Mouse (Mus musculus) heart, embryonic 14.5 days (tissue): ENCODE data around the gene Fam131a. TPM values are rescaled to one million over a fixed set of nuclear protein-coding genes. Genes with fewer than 3 reads are reported as not detected.
"Not testable (repeated sequence)": the region's sequence is repeated elsewhere in the genome, so short reads cannot be mapped to it uniquely, and the experiment has no call there.

ENCODE experiments used
- ATAC-seq: fragments of 200-750 bp; cut with Nextera tagmentation; 2 replicates; pipeline ENCODE4 v1.8.0; 2017; ENCODE audit warnings: low read depth, moderate TSS enrichment; ENCODE audit not compliant: insufficient number of reproducible peaks, insufficient read depth, low FRiP score
- H3K27ac ChIP-seq, 2 experiments: fragments of 200-500 bp in 1 of 2; fragments of 300-500 bp in 1 of 2; sonication (generic) in 1 of 2; replicated peaks in 1 of 2; 2 replicates each; pipeline ENCODE4 v1.5.1; 2012 to 2014; ENCODE audit warnings: low read depth in 2 of 2, low read length in 2 of 2, control low read depth in 1 of 2, mild to moderate bottlenecking in 1 of 2, mixed read lengths in 1 of 2; ENCODE audit not compliant: control insufficient read depth in 1 of 2, insufficient read depth in 1 of 2
- H3K27me3 ChIP-seq: fragments of 300-500 bp; sonication (generic); 2 replicates; pipeline ENCODE4 v1.6.1; 2014; ENCODE audit warnings: mild to moderate bottlenecking, low read length, control low read depth; ENCODE audit not compliant: control insufficient read depth, insufficient read depth
- H3K36me3 ChIP-seq: fragments of 300-500 bp; sonication (generic); 2 replicates; pipeline ENCODE4 v1.6.1; 2014; ENCODE audit warnings: mild to moderate bottlenecking, control low read depth, low read length, mixed read lengths; ENCODE audit not compliant: control insufficient read depth, insufficient read depth
- H3K4me1 ChIP-seq, 2 experiments: fragments of 200-500 bp in 1 of 2; fragments of 300-500 bp in 1 of 2; sonication (generic) in 1 of 2; 2 replicates each; pipeline ENCODE4 v1.6.1; 2012 to 2014; ENCODE audit warnings: low read length in 2 of 2, control low read depth in 1 of 2, mixed read lengths in 1 of 2; ENCODE audit not compliant: control insufficient read depth in 2 of 2, insufficient read depth in 2 of 2
- H3K4me2 ChIP-seq: fragments of 300-500 bp; sonication (generic); 2 replicates; pipeline ENCODE4 v1.6.1; 2014; ENCODE audit warnings: mild to moderate bottlenecking, low read length
- H3K4me3 ChIP-seq, 2 experiments: fragments of 200-500 bp in 1 of 2; fragments of 300-500 bp in 1 of 2; sonication (generic) in 1 of 2; 2 replicates each; pipeline ENCODE4 v1.5.1; 2012 to 2014; ENCODE audit warnings: low read length in 2 of 2, mild to moderate bottlenecking in 2 of 2, control low read depth in 1 of 2, low read depth in 1 of 2, moderate library complexity in 1 of 2; ENCODE audit not compliant: control insufficient read depth in 1 of 2, insufficient read depth in 1 of 2
- H3K9ac ChIP-seq: fragments of 300-500 bp; sonication (generic); 2 replicates; pipeline ENCODE4 v1.6.1; 2014; ENCODE audit warnings: mild to moderate bottlenecking, low read length
- H3K9me3 ChIP-seq: fragments of 300-500 bp; sonication (generic); 2 replicates; pipeline ENCODE4 v1.6.1; 2016; ENCODE audit warnings: low read length, control low read depth; ENCODE audit not compliant: control insufficient read depth
- WGBS: fragments of 180-500 bp; shearing (Covaris S2); extraction: QIAGEN DNeasy Blood & Tissue Kit; methylation state at CpG from one replicate; pipeline ENCODE4 v1.1.7; 2014; 5-methylcytosine and 5-hydroxymethylcytosine counted together
- polyA plus RNA-seq: library from polyadenylated mRNA; unstranded; fragments of >200 nt; fragmentation: Nextera tagmentation; extraction: Ambion mirVana; gene quantifications from 2 replicates; pipeline ENCODE4 v1.2.1, GENCODE M21; 2014

Gene Fam131a
- polyA plus RNA-seq = 7.1 and 7.2 TPM in 2 replicates

- Histone ChIP-seq H3K27me3 (no peaks in the 10 kb centered on the region), H3K9ac (peak within 1 kb of the TSS; percentile 77), H3K4me1 (peaks cover 18 to 19% of the 10 kb centered on the region in 2 experiments), H3K27ac (peak within 1 kb of the TSS; percentile 75), H3K9me3 (no peaks in the 10 kb centered on the region), H3K36me3 (peaks cover 45% of the 10 kb centered on the region), H3K4me3 (peak within 1 kb of the TSS; percentile 63 to 75), H3K4me2 (peak within 1 kb of the TSS; percentile 80)
- WGBS = under 1% methylated on average over 37 of the region's 37 CpGs
- peak; percentile 89 for ATAC-seq
Measured at GRCm38 (mm10) chr16:20693111-20693701, at the start of gene Fam131a. Fam131a (plus strand) TSS chr16:20693241.

GRCm38 (mm10) chr16:20643911-20644310, 49.1 kb upstream of the Fam131a start:
- Histone ChIP-seq H3K27ac (no peak overlapping the region), H3K4me3 (no peak overlapping the region), H3K9me3 (no peaks in the 10 kb centered on the region), H3K4me1 (no peaks in the 10 kb centered on the region), H3K4me2 (no peak overlapping the region), H3K27me3 (no peaks in the 10 kb centered on the region; the same call in 1 of the 2 replicates), H3K36me3 (no peaks in the 10 kb centered on the region), H3K9ac (no peak overlapping the region)
- 71% methylated on average over 7 of the region's 7 CpGs for WGBS
- no peak for ATAC-seq

- 2% methylated on average over 46 of the region's 46 CpGs for WGBS
- peaks cover 0 to 15% of the 10 kb centered on the region in 2 experiments; a peak in 3 of 4 replicates for H3K4me1 ChIP-seq
- H3K27ac ChIP-seq = peak within 1 kb of the TSS; percentile 68 to 86
- peaks cover 30% of the 10 kb centered on the region for H3K36me3 ChIP-seq
- H3K4me2 ChIP-seq = peak within 1 kb of the TSS; percentile 88
- peak within 1 kb of the TSS; percentile 94 for H3K9ac ChIP-seq
- ATAC-seq = peak; percentile 93
- no peaks in the 10 kb centered on the region for H3K27me3 ChIP-seq
- peak within 1 kb of the TSS; percentile 81 to 96 for H3K4me3 ChIP-seq
- no peaks in the 10 kb centered on the region for H3K9me3 ChIP-seq
Measured at GRCm38 (mm10) chr16:20651076-20651946, 41.7 kb upstream of the Fam131a start, which contains the start of gene Psmd2. Psmd2 (plus strand) TSS chr16:20651652.

GRCm38 (mm10) chr16:20651947-20652310, 41.1 kb upstream of the Fam131a start:
- Histone ChIP-seq H3K9ac (peak overlapping the region; percentile 94), H3K9me3 (no peaks in the 10 kb centered on the region), H3K27me3 (no peaks in the 10 kb centered on the region), H3K4me3 (peak overlapping the region; percentile 81 to 96), H3K4me2 (peak overlapping the region; percentile 88), H3K4me1 (peaks cover 0 to 15% of the 10 kb centered on the region in 2 experiments; a peak in 3 of 4 replicates), H3K36me3 (peaks cover 37% of the 10 kb centered on the region), H3K27ac (peak overlapping the region in 1 of 2 experiments; percentile 68; a peak in 2 of 4 replicates)
- no peak for ATAC-seq
- 9% methylated on average over 11 of the region's 12 CpGs for WGBS

- Histone ChIP-seq H3K9me3 (no peaks in the 10 kb centered on the region), H3K4me1 (peaks cover 0 to 15% of the 10 kb centered on the region in 2 experiments; a peak in 3 of 4 replicates), H3K4me2 (no peak overlapping the region), H3K27ac (no peak overlapping the region), H3K9ac (no peak overlapping the region), H3K4me3 (no peak overlapping the region), H3K36me3 (peaks cover 50% of the 10 kb centered on the region), H3K27me3 (no peaks in the 10 kb centered on the region)
- 62% methylated on average over 2 of the region's 2 CpGs for WGBS
- ATAC-seq = no peak
Measured at GRCm38 (mm10) chr16:20653315-20653714, 39.7 kb upstream of the Fam131a start.

- Histone ChIP-seq H3K36me3 (peaks cover 92% of the 10 kb centered on the region), H3K4me2 (no peak overlapping the region), H3K4me1 (0 out of 4 replicates have a peak, but pooled peaks cover 0 to 4% of the 10 kb centered on the region in 2 experiments), H3K27me3 (no peaks in the 10 kb centered on the region), H3K9me3 (no peaks in the 10 kb centered on the region), H3K9ac (no peak overlapping the region), H3K4me3 (no peak overlapping the region), H3K27ac (no peak overlapping the region)
- WGBS = 91% methylated on average over 4 of the region's 4 CpGs
- ATAC-seq = no peak
Measured at GRCm38 (mm10) chr16:20657661-20658060, 35.4 kb upstream of the Fam131a start.

- not testable (repeated sequence) for ATAC-seq, H3K27ac ChIP-seq, H3K4me3 ChIP-seq, H3K9ac ChIP-seq, H3K4me2 ChIP-seq, H3K4me1 ChIP-seq, H3K27me3 ChIP-seq, H3K9me3 ChIP-seq
- peaks cover 13% of the 10 kb centered on the region for H3K36me3 ChIP-seq
- WGBS = 75% methylated on average over 3 of the region's 6 CpGs
Measured at GRCm38 (mm10) chr16:20668013-20668412, 25.0 kb upstream of the Fam131a start, which contains the start of gene Eif4g1. Eif4g1 (plus strand) TSS chr16:20668313.
